Mouse (Mus musculus) thymus, postnatal 25 days (tissue): ENCODE data around the gene Aoc2.

Experiments used
- DNase-seq: peaks from one replicate; pipeline ENCODE4 v3.0.0; 2022

Gene Aoc2

DNA sequence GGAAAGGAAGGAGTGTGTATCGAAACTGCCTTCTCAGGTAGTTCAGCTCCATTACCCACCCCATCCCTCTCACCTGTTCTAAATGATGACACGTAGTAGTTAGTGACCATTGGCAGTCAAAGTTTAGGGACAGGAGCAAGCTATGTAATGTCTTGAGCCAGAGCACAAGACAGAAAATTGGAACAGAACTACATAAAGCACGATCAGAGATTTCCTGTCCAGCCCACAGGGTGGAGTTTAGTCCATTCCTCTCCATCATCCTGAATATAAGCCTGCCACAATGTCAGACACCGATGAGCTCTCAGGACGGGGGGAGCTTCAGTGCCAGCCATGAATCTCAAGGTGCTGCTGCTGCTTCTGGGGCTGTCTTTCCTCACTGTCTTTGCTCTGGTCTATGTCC, at the start of gene Aoc2:
TSS of gene Aoc2 (plus strand) at position 301 of the 400 bp plus-strand sequence.
- no peak for DNase-seq

DNA sequence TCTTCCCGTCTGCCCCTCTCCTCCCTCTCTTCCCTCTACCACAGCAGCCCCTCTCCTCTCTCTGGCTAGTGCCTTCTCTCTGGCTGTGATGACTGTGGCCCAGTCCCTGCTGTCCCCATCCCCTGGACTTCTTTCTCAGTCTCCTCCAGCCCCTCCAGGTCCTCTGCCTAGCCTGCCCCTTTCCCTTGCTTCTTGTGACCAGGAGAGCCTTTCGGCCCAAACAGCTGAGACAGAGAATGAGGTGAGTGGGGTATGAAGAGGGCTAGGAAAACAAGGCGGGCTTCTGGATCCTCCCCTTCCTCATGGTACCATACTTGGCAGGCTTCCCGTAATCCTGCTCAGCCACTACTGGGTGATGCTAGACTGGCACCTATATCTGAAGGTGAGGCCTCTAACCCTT, 49.6 kb upstream of the Aoc2 start:
- DNase-seq, result no peak

DNA sequence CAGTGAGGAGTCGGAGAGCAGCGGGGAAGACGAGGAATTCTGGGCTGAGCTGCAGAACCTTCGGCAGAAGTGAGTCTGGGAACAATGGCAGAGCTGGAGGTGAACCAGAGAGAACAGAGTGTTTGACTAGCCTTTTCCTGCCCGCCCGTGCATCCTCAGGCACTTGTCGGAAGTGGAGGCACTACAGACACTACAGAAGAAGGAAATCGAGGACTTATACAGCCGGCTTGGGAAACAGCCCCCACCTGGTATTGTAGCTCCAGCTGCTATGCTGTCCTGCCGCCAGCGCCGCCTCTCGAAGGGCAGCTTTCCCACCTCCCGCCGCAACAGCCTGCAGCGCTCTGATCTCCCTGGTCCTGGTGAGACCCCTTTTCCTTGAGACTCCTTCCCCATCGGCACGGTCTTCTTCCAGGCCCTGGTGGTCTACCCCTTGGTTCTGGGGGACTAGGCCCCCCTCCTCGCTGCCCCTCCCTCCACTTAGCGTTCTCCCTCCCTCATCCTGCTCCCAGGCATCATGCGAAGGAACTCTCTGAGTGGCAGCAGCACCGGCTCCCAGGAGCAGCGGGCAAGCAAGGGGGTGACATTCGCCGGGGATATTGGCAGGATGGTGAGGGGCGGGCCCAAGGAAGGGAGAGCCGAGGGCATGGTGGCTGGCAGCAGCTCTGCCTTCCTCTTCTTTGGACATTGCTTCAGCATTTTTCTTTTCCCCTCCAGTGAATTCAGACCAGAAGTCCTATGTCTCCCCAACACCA, 48.4 kb upstream of the Aoc2 start:
- DNase-seq, result no peak

DNA sequence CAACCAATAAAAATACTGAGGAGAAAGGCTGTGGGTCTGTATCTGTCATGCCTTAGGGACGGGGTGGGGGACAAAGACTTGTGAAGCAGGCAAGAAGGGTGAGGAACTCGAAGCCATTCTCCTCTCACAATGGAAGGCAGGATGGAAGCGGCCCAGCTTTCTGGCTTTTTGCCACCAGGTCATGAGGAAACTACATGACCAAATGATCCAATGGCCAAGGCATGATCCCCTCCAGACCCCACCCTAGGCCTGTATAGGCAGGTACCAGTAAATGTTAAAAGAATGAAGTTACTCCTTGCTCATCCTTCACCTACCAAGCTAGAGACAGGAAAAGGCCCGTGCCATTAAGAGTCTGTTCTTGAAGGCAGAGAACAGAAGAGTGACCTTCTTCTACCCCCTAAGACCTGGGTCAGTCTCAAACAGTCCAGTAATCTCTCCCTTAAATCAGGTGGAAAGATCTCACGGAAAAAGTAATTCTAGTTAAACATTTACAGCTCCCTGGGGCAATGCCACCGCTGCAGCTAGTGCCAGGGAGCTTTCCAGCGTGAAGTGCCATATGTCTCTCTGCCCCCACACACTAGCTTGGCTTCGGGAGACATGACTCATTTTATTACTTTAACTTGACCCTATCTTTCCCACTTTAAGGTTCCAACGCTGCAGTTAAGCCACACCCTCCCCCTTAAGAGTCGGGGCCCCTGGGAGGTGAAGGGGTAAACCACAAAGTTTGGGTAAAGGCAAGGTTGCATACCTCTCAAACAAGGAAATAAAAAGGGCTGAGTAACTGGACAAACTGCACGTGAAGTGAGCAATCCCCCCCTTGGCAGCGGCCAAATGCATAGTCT, 47.3 kb upstream of the Aoc2 start:
- DNase-seq, result no peak

DNA sequence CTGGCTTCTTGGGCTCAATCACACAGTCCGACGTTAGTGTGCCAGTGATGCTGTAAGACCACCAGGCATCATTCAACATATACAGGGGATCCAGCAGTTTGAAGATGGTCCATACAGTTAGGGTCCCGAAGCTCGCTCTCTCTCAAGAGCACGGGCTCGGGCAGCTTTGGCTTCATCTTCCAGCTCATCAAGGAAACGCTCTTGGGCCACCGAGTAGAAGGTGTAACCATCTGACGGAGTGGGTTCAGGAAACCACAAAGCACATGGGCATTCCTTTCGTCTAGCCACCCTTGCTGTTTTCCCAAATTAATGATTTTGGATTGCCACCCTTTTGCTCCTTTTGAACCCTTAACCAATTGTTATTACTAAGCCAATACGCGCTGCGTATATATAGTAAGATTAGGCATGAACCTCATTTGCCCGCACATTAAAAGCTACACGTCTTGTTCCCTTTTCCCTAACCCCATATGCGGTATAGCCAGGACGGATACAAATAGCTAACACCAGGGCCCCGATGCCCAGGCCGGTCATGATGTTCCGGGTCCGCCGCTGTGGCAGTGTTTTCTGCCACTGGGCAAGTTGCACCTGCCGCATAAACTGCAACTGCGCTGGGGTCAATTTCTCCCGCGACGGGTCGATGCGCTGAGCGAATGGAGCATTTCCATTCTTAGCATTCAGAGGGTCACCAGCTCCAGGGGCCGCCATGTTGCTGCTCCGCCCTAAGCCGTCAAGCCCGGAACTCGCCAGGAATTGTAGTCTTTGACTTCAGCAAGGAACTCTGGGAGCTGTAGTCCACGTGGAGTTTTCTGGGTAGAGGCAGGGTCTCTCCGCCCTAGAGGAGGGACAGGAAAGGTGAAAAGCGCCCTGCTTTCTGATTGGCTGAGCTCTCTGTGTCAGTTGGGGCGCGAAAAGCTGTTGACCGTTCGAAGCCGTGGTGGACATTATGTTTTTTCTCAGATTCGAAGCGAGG, 46.4 kb upstream of the Aoc2 start, which contains the start of the genes Cntd1 and Coa3:
TSS of gene Cntd1 (plus strand) at position 790 of the 970 bp plus-strand sequence.
TSS of gene Coa3 (minus strand) at position 892 of the 970 bp plus-strand sequence.
- DNase-seq, result peak; percentile 85

DNA sequence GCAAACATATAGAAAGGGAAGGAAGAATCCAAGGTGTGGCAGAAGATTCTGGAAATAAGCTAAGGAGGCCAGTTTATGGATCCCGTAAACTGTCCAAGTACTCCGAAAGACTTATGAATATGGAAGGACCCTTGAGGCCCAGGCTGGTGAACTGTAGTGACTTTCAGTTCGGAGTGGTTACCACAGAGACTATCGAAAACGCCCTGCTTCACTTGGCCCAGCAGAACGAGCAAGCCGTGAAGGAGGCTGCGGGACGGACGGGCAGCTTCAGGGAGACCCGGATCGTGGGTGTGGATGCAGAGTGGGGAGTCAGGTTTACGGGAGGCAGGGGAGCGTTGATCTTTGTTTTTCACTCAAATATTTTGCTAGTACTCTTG, 45.7 kb upstream of the Aoc2 start:
- no peak for DNase-seq

DNA sequence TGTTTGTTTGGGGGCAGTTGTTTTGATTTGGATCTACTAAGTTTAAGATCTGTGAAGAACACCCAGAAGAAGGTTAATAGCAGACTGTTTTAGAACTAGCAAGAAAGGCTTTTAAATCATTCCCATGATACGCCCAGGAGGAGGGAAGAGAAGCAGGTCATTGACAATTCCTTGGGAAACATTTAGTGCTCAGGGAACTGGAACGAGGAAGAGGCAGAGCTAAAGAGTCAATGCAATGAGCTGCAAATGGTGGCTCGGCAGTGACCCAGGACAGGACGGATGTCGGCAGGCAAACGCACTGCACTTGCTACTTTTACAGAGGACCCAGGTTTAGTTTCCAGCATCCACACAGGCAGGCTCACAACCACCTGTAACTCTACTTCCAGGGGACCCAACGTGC, 44.0 kb upstream of the Aoc2 start:
- no peak for DNase-seq

DNA sequence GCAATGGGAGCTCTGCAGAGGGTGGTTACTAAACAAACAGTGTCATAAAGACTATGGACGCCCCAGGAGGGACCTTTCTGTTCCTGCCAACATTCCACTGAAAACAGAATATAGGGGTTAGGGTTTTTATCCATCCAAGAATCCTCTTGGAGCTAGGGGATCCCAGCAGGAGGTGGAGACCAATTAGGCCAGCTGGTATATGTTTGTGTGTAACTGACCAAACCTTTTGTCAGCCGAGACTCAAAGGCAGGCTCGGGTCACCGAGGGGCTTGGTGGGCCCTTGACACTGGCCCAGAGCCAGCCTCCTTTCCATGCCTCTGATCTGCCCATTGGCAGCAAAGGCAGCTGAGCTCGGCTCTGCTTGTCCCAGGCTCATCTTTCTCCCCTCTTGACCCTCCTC, 42.0 kb upstream of the Aoc2 start:
- DNase-seq, result no peak

DNA sequence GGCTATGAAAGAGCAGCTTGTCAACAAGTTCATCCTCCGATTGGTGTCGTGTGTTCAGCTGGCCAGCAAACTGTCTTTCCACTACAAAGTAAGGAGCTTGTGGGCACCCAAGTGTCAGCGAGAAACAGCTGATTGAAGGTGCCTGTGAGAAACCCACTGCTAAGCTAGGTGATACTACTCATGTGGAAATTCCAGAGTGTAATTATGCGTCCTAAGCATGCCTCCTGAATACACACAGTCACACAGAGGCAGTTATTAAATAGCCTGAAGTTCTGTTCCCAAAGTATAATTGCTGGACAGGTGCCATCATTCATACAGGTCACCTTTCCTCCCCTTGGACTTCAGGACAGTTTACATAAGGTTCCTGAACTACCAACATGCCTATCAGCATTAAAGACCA, 41.1 kb upstream of the Aoc2 start:
- no peak for DNase-seq

DNA sequence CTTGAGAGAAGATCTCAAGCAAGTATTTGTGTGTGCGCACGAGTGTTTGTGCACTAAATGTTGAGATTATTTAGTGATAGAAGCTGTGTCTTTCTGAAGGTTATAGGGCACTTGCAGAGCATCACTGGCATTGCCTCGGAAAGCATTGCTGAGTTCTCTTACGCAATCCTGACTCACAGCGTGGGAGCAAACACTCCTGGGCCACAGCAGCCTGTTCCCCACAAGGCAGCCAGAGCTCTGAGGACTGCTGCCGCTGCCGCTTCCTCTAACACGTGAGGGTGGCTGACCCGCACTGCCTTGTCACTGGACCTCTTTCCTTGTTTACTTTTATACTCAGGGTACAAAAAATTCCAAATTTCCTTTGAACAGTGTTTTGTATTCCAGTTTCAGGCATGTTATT, 37.6 kb upstream of the Aoc2 start:
- no peak for DNase-seq

DNA sequence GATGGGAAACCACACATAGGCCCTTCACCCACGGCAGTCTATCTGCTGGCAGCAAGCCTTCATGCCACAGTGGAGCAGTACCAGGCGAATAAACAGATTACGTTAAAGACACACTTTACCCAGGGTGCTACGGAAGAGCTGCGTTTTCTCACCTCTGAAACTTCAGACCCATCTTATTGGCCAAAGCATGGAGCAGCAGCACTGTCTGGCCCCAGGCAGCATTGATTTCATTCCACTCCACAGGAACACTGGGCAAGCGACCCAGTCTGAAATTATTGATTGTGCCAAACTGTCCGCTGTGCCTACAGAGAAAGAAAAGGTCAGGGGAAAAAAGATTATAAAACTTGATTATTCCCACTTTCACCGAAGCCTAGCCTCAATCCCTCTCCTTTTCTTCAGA, 33.6 kb upstream of the Aoc2 start:
- DNase-seq, result no peak

DNA sequence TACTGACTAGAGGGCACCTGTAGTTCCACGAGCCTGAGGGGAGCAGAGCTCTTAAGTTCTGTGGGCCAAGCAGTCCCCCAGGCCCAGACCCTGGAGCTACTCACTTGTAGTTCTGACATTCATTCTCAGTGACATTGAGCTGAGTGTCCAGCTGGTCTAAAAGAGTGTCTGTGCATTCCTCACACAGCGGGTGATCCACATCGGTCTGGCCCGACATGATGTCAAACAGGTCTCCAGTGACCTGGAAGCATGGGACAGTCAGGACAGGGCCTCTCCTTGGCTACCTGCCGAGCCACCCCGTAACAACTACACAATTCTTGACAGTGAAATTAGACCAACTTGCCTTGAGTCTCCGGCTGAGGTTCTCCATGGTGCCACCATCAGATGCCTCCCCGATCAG, 29.7 kb upstream of the Aoc2 start:
- DNase-seq, result no peak

DNA sequence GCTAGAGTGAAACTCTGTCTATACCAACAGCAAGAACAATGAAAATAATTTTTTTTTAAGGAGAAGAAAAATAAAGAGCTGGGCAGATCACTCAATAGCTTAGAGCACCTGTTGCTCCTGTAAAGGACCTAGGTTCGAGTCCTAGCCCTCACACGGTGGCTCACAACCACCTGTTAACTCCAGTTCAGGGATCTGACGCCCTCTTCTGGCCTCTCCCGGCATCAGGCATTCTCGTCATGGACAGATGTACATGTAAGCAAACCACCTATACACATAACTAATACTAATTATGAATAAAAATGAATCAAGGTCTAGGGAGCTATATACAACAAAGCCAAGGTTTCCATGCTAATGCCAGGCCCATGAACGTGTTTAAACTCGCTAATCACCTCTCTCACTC, 24.0 kb upstream of the Aoc2 start:
- DNase-seq, result no peak

DNA sequence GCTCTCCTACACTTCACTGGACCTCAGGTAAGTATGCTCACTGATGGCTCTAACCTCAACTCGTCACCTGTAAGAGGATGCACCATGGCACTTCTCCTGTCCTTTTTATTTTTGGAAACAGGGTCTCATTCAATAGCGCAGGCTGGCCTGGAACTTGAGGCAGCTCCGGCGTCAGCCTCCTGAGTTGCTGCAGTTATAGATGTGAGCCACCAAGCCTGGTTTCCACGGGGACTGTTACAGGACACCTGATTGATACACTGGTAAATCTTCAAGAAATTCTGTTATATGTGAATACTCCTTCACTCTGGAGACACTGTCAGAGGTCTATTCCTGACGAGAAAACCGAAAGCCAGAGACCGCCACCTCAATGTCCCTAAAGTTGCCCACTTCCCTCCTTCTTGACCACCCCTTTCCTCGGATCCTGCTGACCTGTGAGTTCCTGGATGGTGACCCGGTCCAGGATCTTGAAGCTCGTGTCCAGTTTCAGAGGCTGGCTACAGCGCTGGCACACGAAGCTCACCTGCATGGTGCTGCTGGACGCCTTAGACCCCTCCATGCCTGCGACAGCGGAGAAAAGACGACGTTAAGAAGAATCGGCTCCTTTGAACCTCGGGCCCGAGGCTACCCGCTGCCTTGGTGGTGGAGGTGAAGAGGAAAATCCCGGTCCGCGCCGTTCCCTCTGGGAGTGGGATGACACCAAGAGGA, 23.4 kb upstream of the Aoc2 start:
- DNase-seq, result no peak

DNA sequence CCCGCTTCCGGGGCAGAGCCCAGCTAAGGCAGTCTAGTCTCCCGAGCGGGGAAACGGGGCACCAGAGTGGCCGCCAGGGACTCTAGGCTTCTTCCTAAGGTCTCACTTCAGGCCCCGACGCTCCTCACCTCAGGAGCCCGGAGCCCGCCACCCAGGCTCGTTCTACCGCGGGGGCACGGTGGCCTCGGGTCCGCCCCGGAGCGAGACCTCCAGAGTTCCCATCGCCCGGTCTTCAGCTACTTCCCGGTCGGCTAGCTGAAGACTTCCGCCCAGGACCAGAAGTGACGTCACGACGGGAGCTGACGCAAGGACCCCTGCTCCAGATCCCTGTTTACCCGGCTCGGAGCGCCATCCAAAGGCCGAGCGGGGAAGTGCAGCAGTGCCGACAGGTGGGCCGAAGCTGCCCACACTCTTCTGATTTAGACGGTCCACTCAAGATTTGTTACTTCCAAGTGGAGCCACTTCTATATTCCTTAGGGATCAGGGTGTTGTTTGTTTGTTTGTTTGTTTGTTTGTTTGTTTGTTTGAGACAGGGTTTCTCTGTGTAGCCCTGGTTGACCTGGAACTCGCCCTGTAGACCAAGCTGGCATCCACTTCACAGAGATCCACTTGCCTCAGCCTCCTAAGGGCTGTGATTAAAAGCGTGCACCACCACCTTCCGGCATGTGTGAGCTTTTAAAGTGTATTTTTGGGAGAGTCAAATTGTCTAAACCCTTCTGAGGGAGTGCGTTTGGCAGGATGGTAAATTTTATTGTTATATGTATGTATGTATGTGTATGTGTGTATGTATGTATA, 22.7 kb upstream of the Aoc2 start, which contains the start of gene Becn1:
TSS of gene Becn1 (minus strand) at position 283 of the 795 bp plus-strand sequence.
- peak; percentile 91 for DNase-seq

DNA sequence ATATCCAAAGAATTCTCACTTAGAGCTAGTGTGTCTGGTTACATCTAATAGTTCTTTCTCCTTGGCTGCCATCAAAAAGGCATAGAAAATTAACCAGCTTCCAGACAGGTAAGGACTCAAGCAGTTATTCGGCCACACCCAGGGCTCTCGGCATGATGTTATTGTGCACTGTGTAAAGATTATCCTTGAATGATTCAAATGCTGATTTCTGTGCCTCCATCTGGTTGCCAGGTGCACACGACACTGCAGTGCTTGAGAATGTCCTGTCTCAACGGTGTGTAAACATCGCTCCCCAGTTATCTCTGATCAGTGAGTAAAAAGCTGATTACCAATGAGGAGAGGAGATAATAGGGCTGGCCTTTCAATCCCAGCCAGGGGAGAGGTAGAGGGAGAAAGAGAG, 17.1 kb upstream of the Aoc2 start:
- DNase-seq, result no peak

DNA sequence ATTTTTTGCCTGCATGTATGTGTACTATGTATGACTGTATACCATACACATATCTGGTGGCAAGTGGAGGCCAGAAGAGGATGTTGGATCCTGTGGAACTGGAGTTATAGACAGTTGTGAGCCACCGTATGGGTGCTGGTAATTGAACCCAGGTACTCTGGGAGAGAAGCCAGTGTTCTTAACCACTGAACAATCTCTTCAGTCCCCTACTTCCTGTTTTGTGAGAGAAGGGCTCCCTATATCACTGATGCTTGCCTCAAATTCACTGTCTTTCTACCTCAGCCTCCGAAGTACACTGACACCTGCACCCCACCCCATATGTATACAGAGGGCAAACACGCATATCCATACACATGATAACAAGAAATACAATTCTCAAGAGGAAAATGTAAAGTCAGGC, 13.8 kb upstream of the Aoc2 start:
- DNase-seq, result no peak

DNA sequence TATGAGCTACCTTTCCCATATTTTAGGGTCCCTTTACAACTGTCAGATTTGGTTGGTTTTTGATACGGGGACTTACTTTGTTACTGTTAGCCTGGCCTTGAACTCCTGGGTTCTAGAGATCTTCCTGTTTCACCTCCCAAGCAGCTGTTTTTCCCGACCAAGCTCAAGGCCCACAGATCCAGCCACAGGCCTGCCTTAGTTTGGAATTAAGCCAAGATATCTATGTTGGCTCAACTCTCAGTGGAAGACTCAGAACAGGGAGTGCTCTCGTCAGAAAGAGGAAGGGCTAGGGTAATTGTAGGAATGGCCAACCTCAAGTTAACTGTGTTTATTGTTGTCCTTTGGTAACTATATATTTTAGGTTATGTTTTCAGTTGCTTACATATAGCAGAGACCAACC, 12.7 kb upstream of the Aoc2 start:
- DNase-seq, result no peak

DNA sequence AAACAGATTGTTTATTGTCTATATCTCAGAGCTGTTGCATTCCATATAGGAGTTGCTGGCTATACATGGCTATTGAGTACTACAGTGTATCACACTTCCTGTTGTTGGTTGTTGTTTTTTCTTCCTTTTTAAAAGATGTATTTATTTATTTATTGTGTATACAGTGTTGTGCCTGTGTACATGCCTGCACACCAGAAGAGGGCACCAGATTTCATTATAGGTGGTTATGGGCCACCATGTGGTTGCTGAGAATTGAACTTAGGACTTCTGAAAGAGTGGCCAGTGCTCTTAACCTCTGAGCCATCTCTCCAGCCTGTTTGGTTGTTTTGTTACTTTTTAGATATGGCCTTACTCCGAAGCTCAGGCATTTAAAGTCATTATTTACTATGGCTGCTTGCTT, 10.3 kb upstream of the Aoc2 start:
- DNase-seq, result no peak

DNA sequence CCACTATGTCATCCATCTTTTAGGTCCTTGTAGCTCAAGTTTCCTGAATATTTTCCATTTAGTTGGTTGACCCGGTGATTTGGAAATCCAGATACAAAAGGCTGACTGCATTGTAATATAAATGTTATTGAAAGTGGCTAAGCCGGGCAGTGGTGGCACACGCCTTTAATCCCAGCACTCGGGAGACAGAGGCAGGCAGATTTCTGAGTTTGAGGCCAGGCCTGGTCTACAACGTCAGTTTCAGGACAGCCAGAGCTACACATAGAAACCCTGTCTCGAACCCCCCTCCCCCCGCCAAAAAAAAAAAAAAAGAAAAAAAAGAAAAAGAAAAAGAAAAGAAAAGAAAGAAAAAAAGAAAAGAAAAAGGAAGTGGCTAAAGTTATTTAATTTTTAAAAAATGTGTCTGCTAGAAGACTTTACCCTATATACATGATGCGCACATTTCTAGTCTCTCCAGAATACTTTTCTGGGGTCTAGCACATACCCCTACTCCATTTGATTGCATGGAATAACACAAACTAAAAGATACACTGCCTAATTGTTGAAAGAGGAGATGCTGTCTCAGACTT, 9.7 kb upstream of the Aoc2 start:
- DNase-seq, result no peak
